Mouse (Mus musculus): Measurements from ENCODE around the gene Nkx2-3.

Nkx2-3 gene

DNA sequence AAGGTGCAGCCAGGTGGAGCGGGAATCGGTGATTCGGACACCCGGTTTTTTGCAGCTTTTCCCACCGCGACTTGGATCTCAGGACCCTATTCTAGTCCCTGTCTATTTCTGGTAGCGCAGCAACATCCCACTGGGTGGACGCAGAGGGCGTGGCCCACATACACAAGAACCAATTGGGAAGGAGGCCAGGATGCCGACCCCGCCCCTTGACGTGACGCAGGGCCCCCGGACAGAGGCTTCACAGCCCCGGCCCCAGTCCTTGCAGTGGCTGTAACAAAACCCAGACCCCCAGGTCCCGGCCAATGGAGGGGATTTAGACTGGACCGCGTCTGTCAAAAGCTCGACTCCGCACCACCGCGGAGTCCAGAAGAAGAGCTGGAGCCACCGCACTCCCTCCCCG is at the start of gene Nkx2-3:
Nkx2-3 (plus strand) TSS at position 275 of the 400 bp plus-strand sequence.
- DNase-seq, result no peak

DNA sequence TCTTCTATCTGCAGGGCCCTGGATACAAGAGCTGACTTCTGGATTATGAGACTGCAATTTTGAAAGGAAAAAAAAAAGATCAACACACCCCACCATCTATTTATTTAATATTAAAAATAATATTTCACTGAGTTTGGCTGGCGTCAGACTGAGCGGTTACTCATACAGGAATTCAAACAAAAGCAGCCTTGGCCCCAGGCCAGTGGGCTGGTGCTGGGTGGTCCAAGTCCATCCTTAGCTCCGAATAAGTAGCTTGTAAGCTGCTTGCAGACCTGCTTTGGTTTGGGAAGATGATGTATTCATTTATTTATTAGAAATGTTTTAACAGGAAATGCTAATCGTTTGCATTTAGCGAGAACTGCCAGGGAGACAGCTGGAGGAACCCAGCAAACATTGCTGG is 49.0 kb upstream of the Nkx2-3 start:
- no peak for DNase-seq

DNA sequence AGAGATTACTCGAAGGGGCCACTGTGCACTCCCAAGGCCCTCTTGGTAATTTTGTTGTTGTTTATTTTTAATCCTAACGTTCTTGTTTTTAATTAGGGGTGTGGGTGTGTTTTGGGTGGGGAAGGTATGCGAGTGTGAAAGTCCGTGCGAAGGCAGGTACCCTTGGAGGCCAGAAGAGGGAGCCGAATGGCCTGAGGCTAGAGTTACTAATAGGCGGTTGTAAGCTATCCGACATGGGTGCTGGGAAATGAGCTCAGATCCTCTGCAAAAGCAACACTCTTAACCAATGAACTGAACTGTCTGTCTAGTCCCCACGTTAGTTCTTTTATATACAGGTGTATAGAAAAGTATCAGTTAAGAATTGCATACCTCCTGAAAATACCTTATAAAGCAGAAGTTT is 43.8 kb upstream of the Nkx2-3 start:
- no peak for DNase-seq

DNA sequence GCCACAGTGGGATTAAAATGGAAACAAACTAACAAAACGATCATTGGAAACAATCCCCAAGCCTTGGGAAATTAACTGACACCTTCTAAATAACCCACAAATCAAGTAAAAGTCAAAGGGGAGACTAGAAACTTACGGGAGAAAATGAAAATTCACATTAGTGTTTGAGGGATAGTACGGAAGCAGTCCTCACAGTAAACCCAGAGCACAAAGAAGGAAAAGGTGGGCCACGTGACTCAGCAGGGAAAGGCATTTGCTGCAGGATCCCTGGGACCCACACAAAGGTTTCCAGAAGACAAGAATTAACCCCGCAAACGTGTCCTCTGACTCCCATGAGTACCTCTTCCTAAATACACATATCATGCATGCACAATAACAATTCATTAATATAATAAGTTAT is 43.0 kb upstream of the Nkx2-3 start:
- no peak for DNase-seq

DNA sequence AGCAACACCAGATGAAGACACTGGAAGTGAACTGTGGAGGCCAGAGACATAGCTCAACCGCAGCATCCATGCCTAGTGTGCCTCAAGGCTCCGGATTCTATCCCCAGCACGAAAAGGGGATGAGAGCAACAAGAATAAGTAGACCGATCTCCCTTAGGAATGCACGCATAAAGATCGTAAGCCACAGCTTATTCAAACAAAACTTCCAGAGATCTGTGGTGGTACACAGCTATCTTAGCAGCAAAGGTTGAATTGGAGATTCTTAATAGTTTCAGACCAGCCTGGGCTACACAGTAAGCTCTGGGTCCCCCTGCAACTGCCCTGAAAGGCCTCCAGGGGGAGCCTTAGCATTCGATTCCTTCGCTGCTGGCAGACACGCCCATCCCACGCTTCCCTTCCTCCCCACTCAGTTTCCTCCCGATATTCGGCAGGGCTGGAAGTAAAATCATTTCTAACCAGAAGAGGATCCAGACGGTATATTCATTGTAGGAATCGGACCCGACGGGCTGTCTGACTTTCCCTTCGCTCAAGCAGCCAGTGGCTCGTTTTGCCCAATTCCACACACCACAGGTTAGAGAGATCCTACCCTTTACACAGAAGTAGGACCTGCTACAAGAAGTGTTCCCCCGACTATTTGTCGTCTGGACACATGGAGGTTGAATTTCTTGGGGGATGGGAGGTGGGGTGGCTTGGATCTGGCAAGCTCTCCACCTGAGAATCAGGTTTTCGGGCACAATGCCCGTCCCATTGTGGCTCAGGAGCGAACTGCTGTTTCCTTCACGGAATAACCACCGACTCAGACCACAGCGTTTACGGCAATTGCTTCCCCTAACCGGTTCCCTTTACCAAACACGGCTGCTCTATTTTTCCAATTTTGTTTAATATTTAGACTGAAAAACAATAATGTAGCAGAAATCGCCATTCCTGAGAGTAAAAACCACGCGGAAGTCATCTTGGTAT is 41.0 kb upstream of the Nkx2-3 start:
- peak; percentile 32 to 37 for DNase-seq

DNA sequence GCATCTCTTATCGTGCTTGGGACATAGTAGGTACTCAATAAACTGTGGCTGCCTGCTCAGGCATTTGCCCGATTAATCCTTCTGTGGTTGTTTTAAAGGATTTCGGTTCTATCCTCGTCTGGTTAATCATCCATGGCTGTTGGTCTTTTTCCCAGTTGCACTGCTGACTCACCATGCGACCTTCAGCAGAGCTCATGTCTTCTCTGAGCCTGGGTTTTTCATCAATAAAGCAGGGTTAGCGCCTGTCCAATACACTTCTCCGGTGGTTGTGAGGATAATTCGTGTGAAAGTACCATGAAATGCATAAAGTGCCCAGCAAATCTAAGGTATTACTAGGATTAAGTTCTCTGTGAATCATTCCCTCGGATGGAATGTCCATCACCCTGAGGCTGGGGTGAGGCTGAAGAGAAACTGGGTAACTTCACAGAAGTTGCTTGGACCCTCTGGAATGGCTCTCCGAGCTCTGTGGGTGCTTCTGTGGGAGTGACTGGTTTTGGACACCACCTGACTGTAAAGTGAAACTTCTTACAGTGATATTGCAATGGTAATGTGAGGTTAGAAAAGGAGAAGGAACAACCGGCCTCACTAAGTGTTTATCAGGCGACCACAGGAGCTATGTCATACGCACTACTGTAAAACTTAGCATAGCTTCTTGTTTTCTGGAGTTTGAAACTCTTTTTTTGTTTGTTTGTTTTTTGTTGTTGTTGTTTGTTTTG is 32.9 kb upstream of the Nkx2-3 start:
- no peak for DNase-seq

DNA sequence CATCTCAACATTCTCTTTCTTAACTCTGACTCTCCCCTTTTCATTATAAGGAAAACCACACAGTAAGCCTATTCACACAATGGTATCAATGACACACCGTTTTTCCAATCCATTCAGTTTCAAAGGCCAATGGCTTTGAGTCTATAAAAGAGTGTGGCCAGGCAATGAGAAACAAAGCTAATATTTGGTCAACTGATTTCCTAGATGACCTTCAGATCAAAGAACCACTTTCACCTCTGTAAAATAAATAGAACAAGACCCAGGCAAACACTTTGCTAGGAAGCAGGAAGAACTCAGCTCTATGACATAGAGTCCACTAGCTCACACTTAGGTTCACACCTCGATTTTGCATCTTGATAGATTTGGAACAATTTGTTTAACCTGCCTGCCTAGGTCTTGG is 30.9 kb upstream of the Nkx2-3 start:
- no peak for DNase-seq

DNA sequence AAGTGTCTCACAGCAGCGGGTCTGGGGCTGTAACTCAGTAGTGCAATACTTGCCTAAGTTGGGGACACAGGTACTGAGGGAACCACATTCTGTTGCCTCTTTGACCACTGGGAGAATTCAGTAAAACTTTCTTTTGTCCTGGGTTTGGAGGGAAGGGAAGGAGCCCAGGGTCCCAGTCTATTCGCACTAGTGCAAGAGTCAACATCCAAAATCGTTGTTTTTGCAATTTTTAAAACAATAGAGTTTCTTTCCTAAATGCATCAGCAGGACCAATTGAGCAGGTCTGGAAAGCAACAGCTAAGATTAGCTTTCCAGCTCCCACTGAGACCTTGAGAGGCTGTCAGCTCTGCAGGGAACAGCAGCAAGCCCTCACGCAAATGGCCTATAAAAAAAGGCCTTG is 28.9 kb upstream of the Nkx2-3 start:
- no peak for DNase-seq

DNA sequence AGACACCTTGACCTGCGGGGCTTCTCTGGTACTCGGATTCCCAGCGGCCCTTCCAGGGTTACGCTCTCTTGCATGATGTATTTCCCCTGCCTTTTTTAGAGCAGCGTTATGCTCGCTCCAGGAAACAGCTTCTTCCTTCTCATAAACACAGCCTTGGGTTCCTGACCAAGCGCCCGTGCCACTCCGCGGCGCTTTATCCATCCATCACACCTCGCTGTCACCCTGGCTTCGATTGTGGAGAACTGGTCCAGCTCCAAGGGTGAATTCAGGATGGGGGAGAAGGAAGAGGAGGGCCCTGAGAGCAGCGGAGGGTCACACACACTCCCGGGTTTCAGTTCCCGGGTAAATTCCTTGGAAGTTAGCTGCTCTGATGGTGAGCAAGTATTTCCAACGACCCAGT is 28.5 kb upstream of the Nkx2-3 start:
- DNase-seq, result no peak

DNA sequence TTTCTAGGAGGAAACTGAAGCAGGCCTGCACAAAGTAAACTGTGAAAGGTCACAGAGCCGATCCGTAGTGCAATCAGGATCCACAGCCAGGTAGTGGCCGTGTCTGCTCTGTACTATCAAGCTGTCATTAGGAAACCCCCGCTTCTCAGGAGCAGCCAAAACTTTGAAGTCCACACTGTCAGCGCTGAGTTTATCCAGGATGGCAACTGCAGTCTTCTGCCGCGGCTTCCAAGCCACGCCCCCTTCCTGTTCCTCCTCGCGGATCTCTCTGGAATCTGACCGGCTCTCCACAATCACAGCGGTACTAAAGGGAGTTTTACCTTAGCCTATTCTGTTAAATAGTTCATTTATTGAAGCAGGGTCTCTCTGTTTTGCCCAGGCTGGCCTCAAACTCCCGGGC is 27.3 kb upstream of the Nkx2-3 start:
- DNase-seq, result no peak

DNA sequence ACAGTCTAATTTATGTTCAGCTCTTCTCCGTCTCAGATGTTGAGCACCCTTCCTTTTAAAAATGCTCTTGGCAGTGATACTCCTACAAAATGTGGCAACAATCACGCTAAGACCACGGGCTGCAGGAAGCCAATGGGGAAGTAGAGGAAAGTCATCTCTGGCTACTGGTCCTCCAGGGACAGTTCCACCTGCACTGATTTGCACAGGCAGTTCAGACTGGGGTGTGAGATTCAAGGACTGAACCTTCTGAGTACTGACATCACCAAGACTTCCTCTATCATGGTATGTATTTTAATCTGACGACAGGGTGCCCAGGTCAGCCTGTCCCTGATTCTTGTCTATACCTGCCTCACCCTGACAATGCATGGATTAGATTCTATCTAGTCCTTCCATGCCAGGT is 20.1 kb upstream of the Nkx2-3 start:
- no peak for DNase-seq

DNA sequence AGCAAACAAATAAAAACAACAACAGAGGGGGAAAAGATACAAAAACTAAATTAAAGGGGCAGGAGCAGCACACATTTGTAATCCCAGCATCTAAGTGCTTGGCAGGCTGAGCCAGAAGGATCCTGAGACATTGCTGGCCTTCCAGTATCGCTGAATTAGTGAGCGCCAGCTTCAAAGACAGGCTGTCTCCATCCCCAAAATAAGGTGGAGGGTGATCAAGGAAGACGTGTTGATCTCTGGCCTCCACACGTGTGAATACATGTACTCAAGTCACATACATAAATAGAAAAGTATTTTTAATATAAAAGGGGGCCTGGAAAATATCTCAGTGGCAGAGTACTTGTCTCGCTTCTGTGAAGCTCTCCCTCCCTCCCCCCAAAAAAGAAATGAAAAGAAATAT is 15.1 kb upstream of the Nkx2-3 start:
- no peak for DNase-seq

DNA sequence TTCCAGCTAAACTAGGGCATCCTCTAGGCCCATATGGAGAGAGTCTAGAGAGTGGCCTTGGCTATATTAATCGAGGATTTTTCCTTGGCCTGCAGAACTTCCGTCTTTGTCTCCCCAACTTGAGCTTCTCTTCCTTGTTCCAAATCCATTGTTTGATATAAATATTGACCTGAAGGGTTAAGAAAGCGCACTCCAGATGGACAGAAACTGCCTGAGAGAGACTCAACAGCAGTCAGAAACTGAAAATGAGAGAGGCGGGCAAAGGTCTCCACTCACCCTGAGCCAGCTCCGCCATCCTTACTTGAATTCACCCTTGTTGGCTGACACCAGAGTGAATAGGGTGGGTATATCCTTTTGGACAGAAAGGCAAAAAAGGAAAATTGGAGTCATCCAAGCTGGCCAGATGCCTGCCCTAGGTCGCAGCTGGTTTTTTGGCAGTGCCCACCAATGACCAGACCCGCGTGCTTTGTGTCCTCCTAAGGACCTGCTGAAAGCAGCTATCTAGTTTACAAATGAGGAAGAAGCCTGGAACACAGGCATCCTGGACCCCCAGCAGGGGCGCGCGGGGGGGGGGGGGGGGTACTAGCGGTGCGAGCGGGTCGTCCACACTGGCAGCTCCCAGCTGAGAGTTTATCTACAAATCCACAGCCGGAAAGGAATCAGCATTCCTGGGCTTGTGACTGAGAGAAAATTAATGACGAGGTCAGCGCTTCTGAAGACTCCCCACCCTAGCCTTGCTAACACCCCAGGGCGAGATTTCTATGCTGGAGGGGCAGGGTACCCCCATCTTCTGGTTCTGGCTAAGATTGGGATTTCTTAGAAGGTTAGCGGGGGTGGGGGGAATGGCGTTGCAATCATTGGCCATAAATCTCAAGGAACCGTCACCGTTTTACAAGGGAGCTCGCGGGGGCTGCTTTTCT is 13.1 kb upstream of the Nkx2-3 start:
- no peak for DNase-seq

DNA sequence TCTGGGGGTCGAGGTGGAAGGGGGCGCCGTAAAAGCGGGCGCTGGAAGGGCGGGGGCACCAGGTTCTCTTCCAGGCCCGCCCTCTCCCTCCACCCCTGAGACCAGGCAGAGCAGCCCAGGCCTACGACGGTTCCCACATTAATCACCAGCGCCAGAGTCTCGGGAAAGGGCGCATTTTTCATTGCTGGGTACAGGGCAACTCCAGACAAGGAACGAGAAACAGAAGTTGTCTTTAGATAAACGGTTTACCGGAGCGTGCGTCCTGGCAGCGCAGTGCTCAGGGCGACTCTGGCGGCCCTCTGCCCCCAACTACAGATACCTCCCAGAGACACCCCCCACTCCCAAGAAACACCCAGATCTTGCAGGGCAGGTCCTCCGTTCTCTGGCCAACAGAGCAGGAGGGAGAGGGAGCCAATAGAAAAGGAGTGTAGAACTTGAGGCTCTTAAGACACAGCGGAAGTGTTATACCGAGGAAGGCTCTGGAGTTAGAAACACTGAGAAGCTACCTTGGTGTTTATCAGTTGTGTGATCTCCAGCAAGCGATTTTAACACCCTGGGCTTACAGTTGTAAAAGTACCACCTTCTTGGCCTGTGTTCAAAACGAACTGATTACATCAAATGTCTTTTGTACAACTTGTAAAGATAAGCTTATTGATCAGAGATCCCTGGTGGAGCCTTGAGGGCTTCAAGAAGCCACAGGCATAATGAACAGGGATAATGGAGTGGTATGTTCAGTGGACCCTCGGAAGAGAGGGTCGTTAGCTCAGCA is 12.2 kb upstream of the Nkx2-3 start:
- DNase-seq, result no peak

DNA sequence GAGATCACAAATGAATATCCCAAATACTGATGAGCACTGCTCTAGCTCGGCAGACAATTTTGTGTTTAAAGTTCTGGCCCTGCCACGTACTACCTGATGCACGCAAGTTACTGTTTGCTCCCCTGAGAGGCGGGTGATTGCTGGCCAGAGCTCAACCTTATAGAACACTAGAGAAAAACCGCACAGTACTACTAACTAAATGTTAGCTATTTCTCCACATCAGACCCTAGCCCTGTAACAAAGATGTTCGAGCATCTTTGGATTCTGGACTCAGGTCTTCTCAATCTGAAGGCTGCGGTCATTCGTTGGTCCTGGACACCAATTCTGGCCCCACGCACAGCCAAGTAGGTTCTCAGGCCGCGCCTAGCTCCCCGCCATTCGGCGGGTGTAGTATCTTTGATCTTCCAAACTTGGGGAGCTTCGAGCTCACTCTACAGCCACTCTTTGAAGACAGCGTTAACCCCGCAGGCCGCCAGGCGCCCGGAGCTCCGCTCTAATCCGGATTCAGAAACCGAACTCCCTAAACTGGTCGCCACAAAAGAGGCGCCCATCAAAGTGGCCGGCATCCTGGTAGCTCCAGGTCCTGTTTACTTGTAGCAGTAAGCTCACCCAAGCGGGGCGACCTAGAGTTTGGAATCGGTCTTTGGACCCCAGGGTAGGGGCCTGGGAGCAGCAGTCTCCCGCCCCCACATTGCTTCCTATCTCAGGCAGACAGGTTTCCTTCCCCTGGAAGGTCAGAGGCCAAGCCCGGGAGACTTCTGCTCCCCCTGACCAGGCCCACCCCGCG is 11.4 kb upstream of the Nkx2-3 start:
- no peak for DNase-seq

DNA sequence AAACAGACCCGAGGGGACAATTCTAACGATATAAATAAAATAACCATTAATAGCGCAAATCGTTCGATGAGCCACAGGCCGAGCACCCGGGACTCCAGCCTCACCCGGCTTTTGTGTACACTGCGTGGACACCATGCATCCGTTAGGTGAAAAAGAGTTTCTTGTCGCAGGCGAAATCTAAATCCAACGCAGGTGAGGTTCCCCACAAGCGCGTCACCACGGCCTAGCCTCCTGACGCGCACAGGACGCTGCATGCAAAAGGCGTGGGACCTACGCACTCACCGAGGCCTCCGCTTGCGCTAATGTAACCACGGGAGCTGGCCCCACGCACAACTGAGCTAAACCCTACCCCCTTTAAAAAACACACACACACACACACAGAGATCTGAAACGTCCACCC is 10.7 kb upstream of the Nkx2-3 start:
- DNase-seq, result no peak

DNA sequence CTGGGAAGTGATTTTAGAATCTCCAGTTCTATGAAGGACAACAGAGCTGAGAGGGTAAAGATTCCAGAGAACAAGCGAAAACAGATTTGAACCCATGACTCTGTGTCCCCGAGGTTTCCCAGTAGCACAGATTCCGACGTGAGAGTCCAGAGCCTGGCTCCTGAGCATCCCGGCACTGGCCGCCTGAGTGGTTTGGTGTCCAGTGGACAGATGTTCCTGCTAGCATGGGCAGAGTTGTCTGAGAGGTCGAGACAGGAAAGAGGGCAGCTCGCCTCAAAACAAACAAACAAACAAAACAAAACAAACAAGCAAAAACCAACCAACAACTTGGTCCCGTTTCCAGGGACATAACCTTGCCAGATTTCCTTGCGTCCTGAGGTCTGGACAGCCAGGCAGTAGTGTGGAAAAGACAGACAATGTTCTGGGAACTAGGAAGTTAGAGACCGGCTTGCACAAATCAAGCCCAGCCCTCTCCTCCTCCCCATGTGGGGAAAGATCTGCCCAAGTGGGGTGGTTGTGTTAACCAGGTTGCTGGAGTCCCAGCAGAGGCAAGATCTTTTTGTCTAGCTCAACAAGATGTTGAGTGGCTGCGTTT is 10.0 kb upstream of the Nkx2-3 start:
- no peak for DNase-seq

DNA sequence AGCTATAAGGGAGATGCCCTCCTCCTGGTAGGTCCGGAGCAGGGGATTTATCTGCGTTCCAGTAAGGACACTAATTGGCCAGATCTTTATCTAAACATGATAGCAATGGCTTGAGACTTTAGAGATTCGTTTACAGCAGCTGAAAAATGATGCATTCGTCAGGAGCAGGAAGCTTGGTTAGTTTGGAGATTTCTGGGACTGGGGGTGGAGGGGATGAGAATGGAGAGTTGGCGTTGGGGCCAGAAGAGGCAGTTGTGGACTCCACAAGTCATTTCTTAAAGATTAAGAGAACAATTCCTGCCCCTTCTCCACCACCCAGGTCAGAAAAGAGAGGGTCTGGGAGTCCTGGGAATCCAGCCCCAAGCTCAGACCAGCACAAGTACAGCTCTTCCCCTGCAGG is 8.6 kb upstream of the Nkx2-3 start:
- DNase-seq, result no peak

DNA sequence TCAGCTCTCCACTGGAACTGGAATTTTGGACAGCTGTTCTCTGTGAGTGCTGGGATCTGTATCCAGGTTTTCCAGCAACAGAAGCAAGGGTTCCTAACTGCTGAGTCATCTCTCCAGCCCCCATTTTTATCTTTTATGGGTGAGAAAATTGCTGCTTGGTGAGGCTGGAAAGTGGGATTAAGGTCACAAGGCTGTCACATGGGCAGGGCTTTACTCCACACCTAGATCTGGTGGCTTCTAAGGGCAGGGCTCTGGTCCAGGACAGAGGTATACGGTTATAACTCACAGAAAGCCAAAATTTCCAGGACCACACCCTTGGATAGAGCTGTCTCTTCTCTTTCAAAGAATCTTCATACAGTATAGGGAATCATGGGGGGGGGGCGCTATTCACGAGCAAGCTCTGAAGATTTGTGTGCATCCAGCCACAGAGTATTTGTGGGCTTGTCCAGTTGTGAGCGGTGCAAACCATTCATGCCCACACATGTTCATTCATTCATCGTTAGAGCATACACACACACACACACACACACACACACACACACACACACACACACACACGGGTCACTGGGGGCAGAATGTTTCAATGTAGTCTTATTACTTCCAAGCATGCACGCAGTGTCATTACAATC is 7.5 kb upstream of the Nkx2-3 start:
- no peak for DNase-seq

Data from thymus, adult 18-20 months (tissue).